Mouse (Mus musculus): ENCODE data around the gene G2e3. TPM values are rescaled to one million over a fixed set of nuclear protein-coding genes. Genes with fewer than 3 reads are reported as not detected.

The G2e3 gene
- polyA plus RNA-seq, 2 experiments = 7.9 to 14.9 TPM

DNA sequence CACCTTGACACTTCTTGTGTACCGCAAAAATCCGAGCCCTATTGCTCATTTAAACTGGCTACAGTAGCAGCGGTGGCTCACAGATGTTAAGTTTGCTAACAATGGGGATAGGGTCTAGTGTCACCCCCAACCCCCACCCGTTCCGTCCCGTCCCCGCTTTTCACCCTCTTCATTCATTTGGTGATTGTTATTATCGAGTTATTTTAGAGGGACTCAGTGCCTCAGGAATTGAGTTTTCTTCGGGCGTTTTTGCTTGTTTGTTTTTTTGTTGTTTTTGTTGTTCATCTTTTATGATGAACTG, 787 bp downstream of the G2e3 start:
- DNase-seq (ENCODE audit: low read depth in 3 of 3, low spot score in 3 of 3) (peak in 1 of 3 experiments; percentile 1), ATAC-seq (ENCODE audit: insufficient read depth) (peak; percentile 14; the same call in 1 of the 2 replicates)
- Histone ChIP-seq H3K27ac (peak overlapping the region; percentile 82), H3K4me1 (replicated peaks; ENCODE audit: control insufficient read depth in 2 of 2, insufficient read depth in 2 of 2, low read length in 1 of 2) (peaks cover 3 to 8% of the 10 kb centered on the region in 2 experiments; a peak in 3 of 4 replicates), H3K4me2 (ENCODE audit: low read depth) (peak overlapping the region; percentile 70), H3K36me3 (replicated peaks; ENCODE audit: control insufficient read depth, insufficient read depth, low read depth) (peaks cover 23% of the 10 kb centered on the region), H3K9me3 (ENCODE audit: control insufficient read depth, low read length) (no peaks in the 10 kb centered on the region), H3K4me3 (ENCODE audit: insufficient read depth in 1 of 2, low read depth in 2 of 2, low read length in 2 of 2) (peak overlapping the region; percentile 91 to 100), H3K27me3 (ENCODE audit: control insufficient read depth, insufficient read depth, low read length) (no peaks in the 10 kb centered on the region; the same call in 1 of the 2 replicates), H3K9ac (replicated peaks) (peak overlapping the region; percentile 96)
- WGBS (ENCODE audit: insufficient replicate concordance) = under 1% methylated on average over 10 of the region's 10 CpGs
- TF ChIP-seq EP300 (IDR thresholded peaks at IDR 0.05; ENCODE audit: low read depth) (no peak), CTCF (IDR thresholded peaks at IDR 0.05; ENCODE audit: low read depth) (no peak)

DNA sequence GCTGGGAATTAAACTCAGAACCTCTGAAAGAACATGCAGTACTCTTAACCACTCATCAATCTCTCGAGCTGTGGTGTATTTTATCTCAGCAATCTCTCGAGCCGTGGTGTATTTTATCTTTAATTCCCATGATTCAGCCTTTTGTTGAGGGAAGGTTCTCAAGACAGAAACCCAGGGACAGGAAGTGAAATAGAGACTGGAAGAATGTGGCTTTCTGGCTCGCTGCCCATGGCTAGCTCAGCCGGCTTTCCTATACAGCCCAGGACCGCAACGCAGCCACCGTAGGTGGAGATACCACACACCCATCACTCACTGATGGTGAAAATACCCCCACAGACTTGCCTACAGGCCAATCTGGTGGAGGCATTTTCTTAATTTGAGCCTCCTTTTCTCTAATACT, 7.4 kb downstream of the G2e3 start:
- TF ChIP-seq EP300 (IDR thresholded peaks at IDR 0.05; ENCODE audit: low read depth) = no peak
- TF ChIP-seq CTCF (IDR thresholded peaks at IDR 0.05; ENCODE audit: low read depth) = no peak
- Histone ChIP-seq H3K27me3 (ENCODE audit: control insufficient read depth, insufficient read depth, low read length) (no peaks in the 10 kb centered on the region), H3K4me2 (ENCODE audit: low read depth) (no peak overlapping the region), H3K36me3 (replicated peaks; ENCODE audit: control insufficient read depth, insufficient read depth, low read depth) (peaks cover 79% of the 10 kb centered on the region), H3K9me3 (ENCODE audit: control insufficient read depth, low read length) (no peaks in the 10 kb centered on the region), H3K4me1 (replicated peaks; ENCODE audit: control insufficient read depth in 2 of 2, insufficient read depth in 2 of 2, low read length in 1 of 2) (peaks cover 3 to 7% of the 10 kb centered on the region in 2 experiments; a peak in 3 of 4 replicates), H3K9ac (replicated peaks) (no peak overlapping the region), H3K4me3 (ENCODE audit: insufficient read depth in 1 of 2, low read depth in 2 of 2, low read length in 2 of 2) (no peak overlapping the region), H3K27ac (no peak overlapping the region)
- DNase-seq (ENCODE audit: low read depth in 3 of 3, low spot score in 3 of 3) (no peak), ATAC-seq (ENCODE audit: insufficient read depth) (no peak)
- 56% methylated on average over 8 of the region's 8 CpGs for WGBS (ENCODE audit: insufficient replicate concordance)

DNA sequence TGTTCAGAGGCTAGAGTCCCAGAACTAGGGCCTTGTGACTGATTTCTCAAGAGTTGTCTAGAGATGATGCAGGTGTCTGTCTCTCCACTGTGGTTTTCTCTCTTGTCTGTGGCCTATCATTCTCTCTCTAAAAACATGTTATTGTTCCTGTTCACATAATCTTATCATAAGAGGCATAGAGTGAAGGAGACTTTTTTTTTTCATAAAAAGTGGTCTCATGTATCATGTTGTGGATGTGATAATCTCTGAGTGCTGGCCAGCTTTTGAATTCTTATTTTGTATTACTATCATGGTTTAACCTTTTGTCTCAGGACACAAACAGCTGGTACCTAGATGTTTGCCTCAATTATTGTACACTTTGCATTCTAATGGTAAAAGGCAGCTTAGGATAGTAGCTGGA, 13.4 kb downstream of the G2e3 start:
- H3K27ac ChIP-seq = no peak overlapping the region
- no peak for TF ChIP-seq EP300 (IDR thresholded peaks at IDR 0.05; ENCODE audit: low read depth)
- TF ChIP-seq CTCF (IDR thresholded peaks at IDR 0.05; ENCODE audit: low read depth) = no peak
- no peaks in the 10 kb centered on the region for H3K9me3 ChIP-seq (ENCODE audit: control insufficient read depth, low read length)
- no peak for ATAC-seq (ENCODE audit: insufficient read depth)
- H3K36me3 ChIP-seq (replicated peaks; ENCODE audit: control insufficient read depth, insufficient read depth, low read depth) = peaks cover 77% of the 10 kb centered on the region
- H3K4me3 ChIP-seq (ENCODE audit: insufficient read depth in 1 of 2, low read depth in 2 of 2, low read length in 2 of 2) = no peak overlapping the region
- no peaks in the 10 kb centered on the region for H3K27me3 ChIP-seq (ENCODE audit: control insufficient read depth, insufficient read depth, low read length)
- H3K4me1 ChIP-seq (replicated peaks; ENCODE audit: control insufficient read depth in 2 of 2, insufficient read depth in 2 of 2, low read length in 1 of 2) = no peaks in the 10 kb centered on the region
- DNase-seq (ENCODE audit: low read depth in 3 of 3, low spot score in 3 of 3) = no peak
- no peak overlapping the region for H3K9ac ChIP-seq (replicated peaks)
- H3K4me2 ChIP-seq (ENCODE audit: low read depth) = no peak overlapping the region

DNA sequence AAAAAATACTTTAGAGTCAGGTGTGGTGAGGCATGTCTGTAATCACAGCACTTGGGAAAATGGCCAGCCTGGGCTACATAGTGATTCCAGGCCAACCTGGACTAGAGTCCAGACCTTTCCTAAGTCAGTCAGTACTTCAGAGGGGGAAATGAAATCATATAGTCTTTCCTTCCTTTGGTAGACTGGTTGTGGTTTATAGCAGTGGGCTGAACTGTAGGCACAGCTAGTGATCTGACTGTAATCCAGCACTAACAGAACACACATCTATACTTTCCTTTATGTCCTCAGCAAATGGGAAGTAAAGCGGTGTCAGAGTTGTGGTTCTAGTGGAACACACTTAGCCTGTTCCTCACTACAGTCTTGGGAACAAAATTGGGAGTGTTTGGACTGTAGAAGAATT, 15.0 kb downstream of the G2e3 start:
- ATAC-seq (ENCODE audit: insufficient read depth) = no peak
- WGBS (ENCODE audit: insufficient replicate concordance) = 94% methylated on average over 1 of the region's 1 CpGs
- no peak overlapping the region for H3K9ac ChIP-seq (replicated peaks)
- peaks cover 75% of the 10 kb centered on the region for H3K36me3 ChIP-seq (replicated peaks; ENCODE audit: control insufficient read depth, insufficient read depth, low read depth)
- no peaks in the 10 kb centered on the region for H3K27me3 ChIP-seq (ENCODE audit: control insufficient read depth, insufficient read depth, low read length)
- no peak overlapping the region for H3K27ac ChIP-seq
- no peak for DNase-seq (ENCODE audit: low read depth in 3 of 3, low spot score in 3 of 3)
- no peak overlapping the region for H3K4me2 ChIP-seq (ENCODE audit: low read depth)
- no peaks in the 10 kb centered on the region for H3K9me3 ChIP-seq (ENCODE audit: control insufficient read depth, low read length)
- H3K4me3 ChIP-seq (ENCODE audit: insufficient read depth in 1 of 2, low read depth in 2 of 2, low read length in 2 of 2) = no peak overlapping the region
- H3K4me1 ChIP-seq (replicated peaks; ENCODE audit: control insufficient read depth in 2 of 2, insufficient read depth in 2 of 2, low read length in 1 of 2) = no peaks in the 10 kb centered on the region
- TF ChIP-seq CTCF (IDR thresholded peaks at IDR 0.05; ENCODE audit: low read depth) (no peak), EP300 (IDR thresholded peaks at IDR 0.05; ENCODE audit: low read depth) (no peak)

DNA sequence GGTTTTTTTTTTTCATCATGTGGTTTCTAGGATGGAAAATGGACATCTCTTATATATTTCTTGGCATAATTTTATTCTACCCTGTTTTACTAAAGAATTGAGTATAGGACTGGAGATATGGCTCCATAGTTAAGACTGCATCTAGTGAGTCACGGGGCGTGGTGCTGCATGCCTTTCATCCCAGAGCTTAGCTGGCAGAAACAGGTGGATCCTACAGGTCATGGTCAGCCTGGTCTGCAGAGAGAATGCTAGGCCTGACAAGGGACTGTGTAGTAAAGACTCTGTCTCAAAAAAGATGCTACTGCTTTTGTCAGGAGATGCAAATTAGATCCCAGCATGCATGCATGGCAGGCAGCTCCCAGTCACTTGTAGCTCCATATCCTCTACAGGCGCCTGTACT, 20.6 kb downstream of the G2e3 start:
- no peak overlapping the region for H3K4me3 ChIP-seq (ENCODE audit: insufficient read depth in 1 of 2, low read depth in 2 of 2, low read length in 2 of 2)
- DNase-seq (ENCODE audit: low read depth in 3 of 3, low spot score in 3 of 3) (no peak), ATAC-seq (ENCODE audit: insufficient read depth) (no peak)
- no peaks in the 10 kb centered on the region for H3K27me3 ChIP-seq (ENCODE audit: control insufficient read depth, insufficient read depth, low read length)
- WGBS (ENCODE audit: insufficient replicate concordance) = 83% methylated on average over 3 of the region's 3 CpGs
- peaks cover 62% of the 10 kb centered on the region for H3K36me3 ChIP-seq (replicated peaks; ENCODE audit: control insufficient read depth, insufficient read depth, low read depth)
- H3K4me2 ChIP-seq (ENCODE audit: low read depth) = no peak overlapping the region
- no peaks in the 10 kb centered on the region for H3K9me3 ChIP-seq (ENCODE audit: control insufficient read depth, low read length)
- no peaks in the 10 kb centered on the region for H3K4me1 ChIP-seq (replicated peaks; ENCODE audit: control insufficient read depth in 2 of 2, insufficient read depth in 2 of 2, low read length in 1 of 2)
- H3K27ac ChIP-seq = no peak overlapping the region
- H3K9ac ChIP-seq (replicated peaks) = no peak overlapping the region
- no peak for TF ChIP-seq EP300 (IDR thresholded peaks at IDR 0.05; ENCODE audit: low read depth)
